Mouse (Mus musculus) layer of hippocampus, postnatal 36 days (tissue): Measurements from ENCODE around the gene Slc6a11. TPM values are rescaled to one million over a fixed set of nuclear protein-coding genes. Genes with fewer than 3 reads are reported as not detected.
A peak's percentile ranks its signal among the peaks of the same experiment; 100 is the strongest.

Source experiments
- DNase-seq, 2 experiments: peaks; one replicate each; pipeline ENCODE4 v3.0.0; 2022
- total RNA-seq, 2 experiments: library from RNA; stranded (reverse); gene quantifications; 2 replicates each; pipeline ENCODE4 v1.2.3; 2021

The Slc6a11 gene
- total RNA-seq, 2 experiments from 2014 or later, result 85.6 to 92.5 TPM

- no peak for DNase-seq
Observed at GRCm38 (mm10) chr6:114182366-114183179, 51.5 kb downstream of the Slc6a11 start.

DNA sequence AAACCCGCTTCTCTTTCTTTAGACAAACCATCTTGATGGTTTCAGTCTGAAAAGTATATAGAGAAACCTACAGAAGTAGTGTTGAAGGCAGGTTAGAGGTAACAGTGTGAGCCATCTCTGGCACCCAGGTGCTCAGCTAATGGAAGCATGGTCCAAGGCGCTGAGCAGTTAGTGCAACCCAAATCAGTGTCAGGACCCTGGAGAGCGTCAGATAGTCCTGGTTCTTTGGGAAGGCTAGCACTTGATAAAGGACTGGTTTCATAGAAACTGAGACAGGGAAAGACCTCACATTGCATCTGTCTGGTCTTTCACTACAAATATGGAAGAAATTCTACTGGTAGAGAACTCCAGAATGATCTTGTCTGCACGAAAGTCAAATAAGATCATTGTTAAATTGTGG lies 56.1 kb downstream of the Slc6a11 start:
- no peak for DNase-seq

DNA sequence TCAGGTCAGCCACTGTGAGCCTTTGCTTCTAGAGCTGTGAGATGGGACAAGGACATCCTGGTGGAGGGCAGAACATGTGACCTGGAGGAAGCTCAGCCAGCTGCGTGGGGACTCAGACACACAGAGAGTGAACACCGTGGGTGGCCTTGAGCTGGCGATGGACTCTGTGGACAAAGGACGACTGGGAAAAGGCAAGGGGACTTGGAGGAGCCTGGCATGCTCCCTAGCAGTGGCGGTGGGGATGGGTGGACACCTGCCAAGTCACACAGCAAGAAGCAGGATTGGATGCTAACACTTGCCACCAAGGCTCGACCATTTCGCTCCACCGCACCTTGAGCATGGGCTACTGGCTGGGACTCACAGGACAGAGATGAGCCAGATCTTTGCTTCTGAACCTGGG lies 57.8 kb downstream of the Slc6a11 start:
- peak in 1 of 2 experiments; percentile 16 for DNase-seq

DNA sequence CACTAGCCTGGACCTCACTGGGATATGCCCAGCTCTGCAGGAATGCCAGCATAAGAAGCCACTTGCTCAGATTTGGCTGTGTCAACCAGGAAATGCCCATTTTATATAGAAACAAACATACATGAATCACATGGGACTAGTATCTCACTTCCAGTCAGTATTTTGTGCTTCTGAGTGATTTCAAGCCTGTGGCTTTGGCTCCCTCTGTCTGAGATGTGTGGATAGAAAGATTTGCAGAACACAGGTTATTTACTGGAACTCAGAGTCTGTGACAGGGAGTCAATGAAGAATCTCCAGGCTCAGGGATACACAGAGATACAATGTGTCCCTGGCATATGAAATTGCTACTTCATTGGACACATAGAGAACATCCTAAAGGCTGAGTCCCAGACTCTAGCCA lies 65.0 kb downstream of the Slc6a11 start:
- no peak for DNase-seq

- DNase-seq, result no peak
Observed at GRCm38 (mm10) chr6:114199200-114199845, 68.3 kb downstream of the Slc6a11 start.

- no peak for DNase-seq
Observed at GRCm38 (mm10) chr6:114204557-114204956, 73.5 kb downstream of the Slc6a11 start.

GRCm38 (mm10) chr6:114208296-114208695 lies 77.3 kb downstream of the Slc6a11 start:
- DNase-seq, result no peak

GRCm38 (mm10) chr6:114214393-114214792 lies 83.4 kb downstream of the Slc6a11 start:
- no peak for DNase-seq

- peak in 1 of 2 experiments; percentile 22 for DNase-seq
Observed at GRCm38 (mm10) chr6:114216741-114217414, 85.8 kb downstream of the Slc6a11 start.

- peak; percentile 35 to 42 for DNase-seq
Observed at GRCm38 (mm10) chr6:114224399-114224798, 93.4 kb downstream of the Slc6a11 start.

DNA sequence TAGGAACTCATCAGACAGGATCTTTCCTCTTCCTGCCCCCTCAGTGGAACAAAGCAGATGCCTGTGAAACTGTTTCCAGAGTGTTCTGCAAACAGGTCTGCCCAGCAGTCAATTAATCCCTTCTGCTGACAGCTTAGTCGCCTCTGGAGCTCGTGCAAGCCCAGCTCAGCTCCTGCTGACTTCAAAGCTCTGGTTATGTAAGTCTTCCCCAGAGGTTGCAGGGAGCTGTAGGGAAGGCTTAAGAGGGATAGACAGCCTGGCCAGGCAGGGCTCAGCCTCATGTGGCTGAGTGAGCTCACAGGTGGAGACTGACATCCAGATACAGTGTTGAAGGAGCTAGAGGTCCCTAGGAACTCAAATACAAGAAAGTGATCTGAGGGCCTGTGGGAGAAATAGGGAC lies 96.3 kb downstream of the Slc6a11 start:
- DNase-seq, result peak in 1 of 2 experiments; percentile 20

GRCm38 (mm10) chr6:114228196-114228595 lies 97.2 kb downstream of the Slc6a11 start:
- DNase-seq, result no peak

GRCm38 (mm10) chr6:114238892-114239644 lies 108.0 kb downstream of the Slc6a11 start:
- DNase-seq, result no peak

DNA sequence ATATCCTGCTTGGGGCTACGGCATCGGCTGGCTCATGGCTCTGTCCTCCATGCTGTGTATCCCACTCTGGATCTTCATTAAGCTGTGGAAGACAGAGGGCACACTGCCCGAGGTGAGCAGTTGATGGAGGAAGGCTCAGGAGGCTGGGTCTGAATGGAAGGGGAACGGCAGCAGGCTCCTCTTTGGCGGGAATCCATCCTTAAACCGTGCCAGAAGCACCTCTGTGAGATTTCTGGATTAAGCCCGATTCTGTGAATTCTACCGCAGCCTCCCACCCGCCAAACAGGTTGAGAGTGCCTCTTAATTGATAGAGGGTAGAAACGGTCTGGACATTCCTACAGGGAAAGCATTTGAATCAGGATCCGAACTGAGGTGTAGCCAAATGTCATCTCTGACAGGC lies 114.6 kb downstream of the Slc6a11 start:
- DNase-seq, result no peak

- peak; percentile 64 to 73 for DNase-seq
Observed at GRCm38 (mm10) chr6:114250311-114250710, 119.3 kb downstream of the Slc6a11 start.

DNA sequence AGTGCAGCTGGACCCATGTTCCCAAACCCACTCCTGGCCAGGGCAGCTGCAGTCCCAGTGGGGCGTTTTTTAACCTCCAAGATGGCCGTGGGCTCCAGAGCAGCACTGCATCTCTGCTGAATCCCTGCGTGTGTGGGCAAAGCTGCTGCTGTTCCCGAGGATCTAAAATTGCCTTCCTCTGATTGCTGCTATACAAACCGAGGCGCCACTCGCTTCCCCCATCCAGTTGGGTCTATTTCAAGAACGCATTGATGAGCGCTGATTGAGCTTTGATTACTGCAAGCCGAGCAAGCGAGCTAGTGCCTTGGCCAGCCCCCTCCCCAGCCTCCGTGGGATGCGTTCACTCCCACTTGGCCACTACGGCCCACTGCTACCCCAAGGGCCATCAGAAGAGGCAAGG lies 123.9 kb downstream of the Slc6a11 start:
- peak; percentile 34 to 38 for DNase-seq

DNA sequence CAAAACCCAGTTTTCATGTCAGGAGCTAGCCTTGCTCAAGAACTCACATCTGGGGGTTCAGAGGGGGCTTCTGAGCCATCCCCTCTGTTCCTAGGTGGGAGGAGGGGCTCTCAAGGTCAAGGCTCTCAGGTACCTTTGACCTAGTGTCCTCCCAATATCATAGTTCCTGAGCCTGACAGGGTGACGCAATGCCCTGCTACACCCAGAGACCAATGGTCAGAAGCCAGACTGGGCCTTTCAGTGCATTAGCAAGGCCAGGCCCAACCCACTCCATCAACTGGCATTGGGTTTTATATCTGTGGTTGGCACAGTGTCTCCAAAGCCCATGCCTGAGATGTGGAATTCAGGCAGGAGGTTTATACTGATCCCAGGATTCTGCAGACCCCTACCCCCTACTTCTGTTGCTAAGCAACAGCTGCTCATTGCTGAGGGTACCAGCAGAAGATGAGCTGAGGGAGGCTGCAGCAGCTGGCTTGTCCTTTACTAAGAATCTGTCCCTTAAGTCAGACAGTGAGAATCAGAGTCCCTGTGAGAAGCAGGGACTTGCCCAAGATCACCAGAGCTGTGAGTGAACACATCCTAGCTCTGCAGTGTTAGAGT lies 126.8 kb downstream of the Slc6a11 start:
- DNase-seq, result no peak

DNA sequence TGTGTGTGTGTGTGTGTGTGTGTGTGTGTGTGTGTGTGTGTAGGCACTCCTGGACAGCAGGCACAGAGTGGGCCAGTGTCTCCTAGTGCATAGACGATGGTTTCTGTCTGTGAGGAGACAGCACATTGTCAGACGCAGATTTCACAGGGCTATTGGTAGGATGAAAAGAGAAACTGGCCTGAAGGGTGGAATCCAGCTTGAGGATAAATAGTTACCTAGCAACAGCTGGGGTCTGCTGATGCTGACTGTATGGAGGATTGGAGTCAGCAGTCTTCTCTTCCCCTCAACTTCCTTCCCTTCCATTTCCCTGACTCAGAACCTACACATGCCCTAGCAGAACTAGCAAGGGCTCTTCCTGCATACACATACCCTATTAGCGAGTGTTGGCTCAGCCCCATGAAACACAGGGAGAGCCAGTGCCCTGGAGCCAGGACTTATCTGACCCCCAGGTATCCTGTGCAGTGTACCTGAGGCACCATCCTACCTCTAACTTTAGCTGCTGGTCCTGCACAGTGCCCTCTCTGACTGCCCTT lies 127.7 kb downstream of the Slc6a11 start:
- DNase-seq, result no peak

GRCm38 (mm10) chr6:114261609-114262008 lies 130.6 kb downstream of the Slc6a11 start:
- no peak for DNase-seq

GRCm38 (mm10) chr6:114264010-114264409 lies 133.0 kb downstream of the Slc6a11 start:
- no peak for DNase-seq

GRCm38 (mm10) chr6:114264426-114264825 lies 133.4 kb downstream of the Slc6a11 start:
- DNase-seq, result no peak

DNA sequence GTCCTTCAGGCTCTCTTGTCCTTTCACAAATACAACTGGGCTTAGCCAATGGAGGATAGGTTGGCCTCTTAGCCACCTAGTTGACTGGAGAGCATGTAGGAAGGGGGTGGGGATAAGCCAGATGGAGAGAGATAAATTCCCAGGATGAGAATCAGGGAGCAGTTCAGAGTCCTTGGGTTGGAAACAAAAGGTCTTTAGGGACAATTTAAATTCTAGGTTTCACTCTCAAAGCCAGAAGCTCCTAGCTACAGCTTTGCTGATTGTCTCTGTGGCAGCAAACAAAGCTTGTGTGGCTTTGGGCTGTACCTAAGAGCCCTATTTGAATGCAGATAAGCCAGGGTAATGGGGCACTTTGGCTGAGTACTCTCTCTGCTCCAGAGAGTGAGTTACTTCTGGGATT lies 135.2 kb downstream of the Slc6a11 start:
- no peak for DNase-seq
